Mouse (Mus musculus) mature B cell (primary cell): ENCODE measurements at regions not wholly inside any gene's neighbourhood (a gene's known extent, or its start where the extent isn't known, plus 50 kb on each side); places are given as distances from the start of the nearest gene placed in this dataset.

Experiments used
- in situ Hi-C: fragments of 300-500 bp; cut with MboI; formaldehyde crosslinking; loops from 2 replicates; pipeline ENCODE4 v1.14.3; 2019

GRCm38 (mm10) chr17:72782775-72783174 lies 53.5 kb upstream of the Ypel5 start:
- in situ Hi-C loops, result loop anchor here (25.0 kb wide), 1 partner anchor 1220 kb away; the partner anchor contains the start of gene Spdya

GRCm38 (mm10) chr17:72781786-72782185 lies 54.5 kb upstream of the Ypel5 start:
- in situ Hi-C loops, result loop anchor here (25.0 kb wide), 1 partner anchor 1219 kb away; the partner anchor contains the start of gene Spdya

- in situ Hi-C loops, result no loop called here
These were observed 68.0 kb upstream of the Ypel5 start for GRCm38 (mm10) chr17:72768266-72768665.

GRCm38 (mm10) chr17:72760937-72761336 lies 75.3 kb upstream of the Ypel5 start:
- in situ Hi-C loops, result no loop called here

GRCm38 (mm10) chr17:72746411-72746810 lies 89.8 kb upstream of the Ypel5 start:
- in situ Hi-C loops, result no loop called here

- in situ Hi-C loops, result no loop called here
These were observed 103.2 kb upstream of the Ypel5 start for GRCm38 (mm10) chr17:72733006-72733405.

- in situ Hi-C loops, result no loop called here
These were observed 104.6 kb upstream of the Ypel5 start for GRCm38 (mm10) chr17:72731691-72732090.

- in situ Hi-C loops, result no loop called here
These were observed 105.1 kb upstream of the Ypel5 start for GRCm38 (mm10) chr17:72731175-72731574.

GRCm38 (mm10) chr17:72720753-72721152 lies 115.5 kb upstream of the Ypel5 start:
- in situ Hi-C loops, result no loop called here

- in situ Hi-C loops, result no loop called here
These were observed 115.2 kb upstream of the Alk start for GRCm38 (mm10) chr17:72719618-72720017.

- in situ Hi-C loops, result no loop called here
These were observed 87.2 kb upstream of the Alk start for GRCm38 (mm10) chr17:72691630-72692029.

GRCm38 (mm10) chr17:72689606-72690005 lies 85.2 kb upstream of the Alk start:
- in situ Hi-C loops, result no loop called here

- in situ Hi-C loops, result no loop called here
These were observed 84.4 kb upstream of the Alk start for GRCm38 (mm10) chr17:72688800-72689199.

- in situ Hi-C loops, result no loop called here
These were observed 70.2 kb upstream of the Alk start for GRCm38 (mm10) chr17:72674658-72675057.

GRCm38 (mm10) chr17:72672010-72672409 lies 67.6 kb upstream of the Alk start:
- in situ Hi-C loops, result no loop called here

GRCm38 (mm10) chr17:72666961-72667360 lies 62.5 kb upstream of the Alk start:
- in situ Hi-C loops, result no loop called here

- in situ Hi-C loops, result no loop called here
These were observed 57.3 kb upstream of the Alk start for GRCm38 (mm10) chr17:72661678-72662077.

GRCm38 (mm10) chr17:72658744-72659143 lies 54.3 kb upstream of the Alk start:
- in situ Hi-C loops, result no loop called here

GRCm38 (mm10) chr17:72657826-72658225 lies 53.4 kb upstream of the Alk start:
- in situ Hi-C loops, result no loop called here
